Mouse (Mus musculus) kidney, postnatal 0 days (tissue): Measurements from ENCODE around the gene Col19a1. TPM values are rescaled to one million over a fixed set of nuclear protein-coding genes. Genes with fewer than 3 reads are reported as not detected.
A peak's percentile ranks its signal among the peaks of the same experiment; 100 is the strongest.

ENCODE experiments used
- ATAC-seq: fragments of 200-750 bp; cut with Nextera tagmentation; replicated peaks from 2 replicates; pipeline ENCODE4 v1.8.0; 2017; ENCODE audit warnings: low read depth, moderate number of reproducible peaks, moderate TSS enrichment, moderate library complexity; ENCODE audit not compliant: low FRiP score
- DNase-seq: peaks from one replicate; pipeline ENCODE4 v3.0.0-alpha.2; 2016; ENCODE audit warnings: low spot score
- H3K27ac ChIP-seq: fragments of 300-500 bp; sonication (generic); 2 replicates; pipeline ENCODE4 v1.5.1; 2014; ENCODE audit warnings: mild to moderate bottlenecking
- H3K27me3 ChIP-seq: fragments of 300-500 bp; sonication (generic); 2 replicates; pipeline ENCODE4 v1.6.1; 2014; ENCODE audit warnings: low read length, mixed read lengths; ENCODE audit not compliant: insufficient read depth
- H3K36me3 ChIP-seq: fragments of 300-500 bp; sonication (generic); 2 replicates; pipeline ENCODE4 v1.6.1; 2014; ENCODE audit warnings: low read length, mixed read lengths; ENCODE audit not compliant: insufficient read depth
- H3K4me1 ChIP-seq: fragments of 300-500 bp; sonication (generic); replicated peaks from 2 replicates; pipeline ENCODE4 v1.6.1; 2014; ENCODE audit warnings: antibody characterized with exemption, low read length, mixed read lengths; ENCODE audit not compliant: insufficient read depth
- H3K4me2 ChIP-seq: fragments of 300-500 bp; sonication (generic); 2 replicates; pipeline ENCODE4 v1.6.1; 2014; ENCODE audit warnings: mild to moderate bottlenecking, low read length, moderate library complexity, mixed read lengths
- H3K4me3 ChIP-seq: fragments of 300-500 bp; sonication (generic); replicated peaks from 2 replicates; pipeline ENCODE4 v1.5.1; 2014; ENCODE audit warnings: low read depth, low read length
- H3K9ac ChIP-seq: fragments of 300-500 bp; sonication (generic); 2 replicates; pipeline ENCODE4 v1.6.1; 2014; ENCODE audit warnings: low read depth, low read length
- H3K9me3 ChIP-seq: fragments of 300-500 bp; sonication (generic); replicated peaks from 2 replicates; pipeline ENCODE4 v1.6.1; 2016; ENCODE audit warnings: low read length, inconsistent platforms, mixed read lengths
- CTCF ChIP-seq: IDR thresholded peaks from 2 replicates; pipeline ENCODE4 v1.5.1; 2016; ENCODE audit warnings: antibody characterized with exemption, low read depth, mild to moderate bottlenecking, moderate library complexity
- WGBS: fragments of 180-500 bp; shearing (Covaris S2); extraction: QIAGEN DNeasy Blood & Tissue Kit; methylation state at CpG from one replicate; pipeline ENCODE4 v1.1.7; 2014; 5-methylcytosine and 5-hydroxymethylcytosine counted together
- polyA plus RNA-seq: library from polyadenylated mRNA; unstranded; fragments of >200 nt; fragmentation: Nextera tagmentation; extraction: Ambion mirVana; gene quantifications from 2 replicates; pipeline ENCODE4 v1.2.1, GENCODE M21; 2015

The Col19a1 gene
- polyA plus RNA-seq, 1 experiment from 2014 or later = 0.16 TPM

- 42% methylated on average over 2 of the region's 2 CpGs for WGBS
- H3K9me3 ChIP-seq = no peaks in the 10 kb centered on the region
- H3K4me3 ChIP-seq = no peak overlapping the region
- H3K9ac ChIP-seq = no peak overlapping the region
- no peaks in the 10 kb centered on the region for H3K27me3 ChIP-seq
- no peak for DNase-seq
- no peak overlapping the region for H3K4me2 ChIP-seq
- H3K4me1 ChIP-seq = no peaks in the 10 kb centered on the region
- no peak for TF ChIP-seq CTCF
- ATAC-seq = no peak
- H3K27ac ChIP-seq = no peak overlapping the region
- H3K36me3 ChIP-seq = no peaks in the 10 kb centered on the region
Observed at GRCm38 (mm10) chr1:24564113-24564512, 23.2 kb downstream of the Col19a1 start.

GRCm38 (mm10) chr1:24558005-24558404, 29.3 kb downstream of the Col19a1 start:
- H3K4me3 ChIP-seq = no peak overlapping the region
- no peak overlapping the region for H3K9ac ChIP-seq
- no peaks in the 10 kb centered on the region for H3K36me3 ChIP-seq
- TF ChIP-seq CTCF = no peak
- no peak for ATAC-seq
- no peaks in the 10 kb centered on the region for H3K27me3 ChIP-seq
- no peak overlapping the region for H3K4me2 ChIP-seq
- 41% methylated on average over 10 of the region's 10 CpGs for WGBS
- no peak overlapping the region for H3K27ac ChIP-seq
- DNase-seq = no peak
- no peaks in the 10 kb centered on the region for H3K9me3 ChIP-seq
- H3K4me1 ChIP-seq = no peaks in the 10 kb centered on the region

- no peak; the same call in 1 of the 2 replicates for ATAC-seq
- peak; percentile 67 for DNase-seq
Observed at GRCm38 (mm10) chr1:24553462-24553861, 33.8 kb downstream of the Col19a1 start.

GRCm38 (mm10) chr1:24550560-24551280, 36.6 kb downstream of the Col19a1 start:
- Histone ChIP-seq H3K9ac (no peak overlapping the region), H3K36me3 (no peaks in the 10 kb centered on the region), H3K9me3 (no peaks in the 10 kb centered on the region), H3K27ac (no peak overlapping the region), H3K4me3 (no peak overlapping the region), H3K4me1 (no peaks in the 10 kb centered on the region), H3K4me2 (no peak overlapping the region), H3K27me3 (no peaks in the 10 kb centered on the region)
- ATAC-seq (no peak), DNase-seq (no peak)
- WGBS = 65% methylated on average over 18 of the region's 18 CpGs
- TF ChIP-seq CTCF = no peak

More at GRCm38 (mm10) chr1:24553462-24553861, 33.8 kb downstream of the Col19a1 start:
- Histone ChIP-seq H3K9ac (no peak overlapping the region), H3K27me3 (no peaks in the 10 kb centered on the region), H3K4me1 (no peaks in the 10 kb centered on the region), H3K4me3 (no peak overlapping the region), H3K4me2 (no peak overlapping the region), H3K36me3 (no peaks in the 10 kb centered on the region), H3K27ac (no peak overlapping the region), H3K9me3 (no peaks in the 10 kb centered on the region)
- 35% methylated on average over 4 of the region's 4 CpGs for WGBS
- TF ChIP-seq CTCF = no peak

- no peaks in the 10 kb centered on the region for H3K36me3 ChIP-seq
- H3K9ac ChIP-seq = no peak overlapping the region
- TF ChIP-seq CTCF = no peak
- peak overlapping the region; percentile 11; the same call in 1 of the 2 replicates for H3K4me2 ChIP-seq
- ATAC-seq (no peak), DNase-seq (peak; percentile 37)
- no peaks in the 10 kb centered on the region for H3K9me3 ChIP-seq
- H3K27me3 ChIP-seq = no peaks in the 10 kb centered on the region
- 35% methylated on average over 10 of the region's 10 CpGs for WGBS
- H3K4me3 ChIP-seq = no peak overlapping the region
- H3K27ac ChIP-seq = no peak overlapping the region
- no peaks in the 10 kb centered on the region for H3K4me1 ChIP-seq
Observed at GRCm38 (mm10) chr1:24550031-24550430, 37.2 kb downstream of the Col19a1 start.

GRCm38 (mm10) chr1:24549050-24549449, 38.2 kb downstream of the Col19a1 start:
- Histone ChIP-seq H3K4me3 (no peak overlapping the region), H3K9me3 (no peaks in the 10 kb centered on the region), H3K4me2 (peak overlapping the region; percentile 25; the same call in 1 of the 2 replicates), H3K27me3 (no peaks in the 10 kb centered on the region), H3K9ac (no peak overlapping the region), H3K36me3 (no peaks in the 10 kb centered on the region), H3K27ac (no peak overlapping the region), H3K4me1 (no peaks in the 10 kb centered on the region)
- ATAC-seq (no peak), DNase-seq (peak; percentile 56)
- TF ChIP-seq CTCF = no peak
- WGBS = 49% methylated on average over 8 of the region's 8 CpGs
